ENCODE assay signal across 28 mouse cellular contexts in genomic region chr8:122180116-122180515, GRCm38 (mm10).
A peak's percentile ranks its signal among the peaks of the same experiment; 100 is the strongest.
DNase-seq lines count a peak whose midpoint lies in the region; ATAC-seq and TF ChIP-seq lines count a peak whose summit lies in the region.
"Had no signal": no experiment of that assay in that cellular context is flagged by ENCODE, and none has a peak within 500 bp of the region (broad histone marks: within the 10 kb centered on the region; RNA-seq: fewer than 3 reads in every experiment).

No protein-coding gene starts in this region.

- H3K9ac ChIP-seq in liver, embryonic 15.5 days: no peak overlapping the region
- H3K9ac ChIP-seq in liver, embryonic 11.5 days (ENCODE audit: low read depth, low read length): no peak overlapping the region
- H3K9ac ChIP-seq: embryonic facial prominence, embryonic 13.5 days; forebrain, embryonic 13.5 days; heart, embryonic 12.5 days; heart, embryonic 15.5 days; hindbrain, embryonic 13.5 days had no signal

- peaks cover 8% of the 10 kb centered on the region for H3K27me3 ChIP-seq in liver, embryonic 15.5 days
- H3K27me3 ChIP-seq in liver, embryonic 11.5 days (replicated peaks; ENCODE audit: control insufficient read depth, insufficient read depth, low read length): peaks cover 6% of the 10 kb centered on the region
- H3K27me3 ChIP-seq in megakaryocyte, embryonic 14.5 days (replicated peaks): peaks cover 75% of the 10 kb centered on the region
- H3K27me3 ChIP-seq in myocyte (ENCODE audit: control insufficient read depth, insufficient read depth, insufficient read length): no peaks in the 10 kb centered on the region
- H3K27me3 ChIP-seq: embryonic facial prominence, embryonic 13.5 days; forebrain, embryonic 13.5 days; hindbrain, embryonic 13.5 days had no signal

- no peaks in the 10 kb centered on the region; the same call in 1 of the 2 replicates for H3K4me1 ChIP-seq in liver, embryonic 15.5 days (replicated peaks)
- H3K4me1 ChIP-seq in liver, embryonic 11.5 days (replicated peaks; ENCODE audit: control insufficient read depth, insufficient read depth, low read length): peaks cover 11% of the 10 kb centered on the region
- H3K4me1 ChIP-seq in megakaryocyte, embryonic 14.5 days: peaks cover 52% of the 10 kb centered on the region
- H3K4me1 ChIP-seq: forebrain, embryonic 10.5 days; forebrain, embryonic 13.5 days had no signal

- peak; percentile 45; the same call in 1 of the 2 replicates for ATAC-seq in liver, embryonic 15.5 days (ENCODE audit: insufficient read depth)
- ATAC-seq in liver, embryonic 11.5 days (replicated peaks; ENCODE audit: low FRiP score): no peak
- ATAC-seq in megakaryocyte, adult 5-6 weeks (ENCODE audit: poor library complexity, severe bottlenecking): no peak
- ATAC-seq: activated CD4-positive, CD25-positive, alpha-beta regulatory T cell, adult 4 months; forebrain, embryonic 13.5 days; forebrain, embryonic 16.5 days; hindbrain, postnatal 0 days had no signal

- TF ChIP-seq POLR2A in myocyte (IDR thresholded peaks at IDR 0.05; ENCODE audit: insufficient read length, low read depth): no peak

- H3K27ac ChIP-seq in liver, embryonic 15.5 days (replicated peaks): no peak overlapping the region
- H3K27ac ChIP-seq in liver, embryonic 11.5 days (ENCODE audit: low read depth, low read length): no peak overlapping the region
- H3K27ac ChIP-seq: embryonic facial prominence, embryonic 10.5 days; embryonic facial prominence, embryonic 13.5 days; forebrain, embryonic 10.5 days; forebrain, embryonic 13.5 days; gastrocnemius, adult 2 months; heart, embryonic 15.5 days; hindbrain, embryonic 10.5 days; hindbrain, embryonic 13.5 days; hindbrain, postnatal 0 days had no signal

- no peak overlapping the region for H3ac ChIP-seq in myocyte (ENCODE audit: control insufficient read depth, insufficient read length)

- no peak overlapping the region for H3K4me3 ChIP-seq in liver, embryonic 15.5 days (replicated peaks)
- H3K4me3 ChIP-seq in liver, embryonic 11.5 days (ENCODE audit: low read depth, low read length): no peak overlapping the region
- peak overlapping the region; percentile 26 for H3K4me3 ChIP-seq in megakaryocyte, embryonic 14.5 days (replicated peaks)
- H3K4me3 ChIP-seq in myocyte: no peak overlapping the region
- H3K4me3 ChIP-seq: embryonic facial prominence, embryonic 10.5 days; embryonic facial prominence, embryonic 13.5 days; forebrain, embryonic 10.5 days; forebrain, embryonic 13.5 days; gastrocnemius, adult 2 months; heart, embryonic 12.5 days; heart, embryonic 15.5 days; hindbrain, embryonic 10.5 days; hindbrain, embryonic 13.5 days had no signal

- H3K79me2 ChIP-seq in myocyte (ENCODE audit: control insufficient read depth, insufficient read depth): no peaks in the 10 kb centered on the region

- no peaks in the 10 kb centered on the region for H3K9me3 ChIP-seq in liver, embryonic 15.5 days (replicated peaks)
- H3K9me3 ChIP-seq in liver, embryonic 11.5 days (ENCODE audit: control insufficient read depth, low read length): no peaks in the 10 kb centered on the region
- H3K9me3 ChIP-seq in megakaryocyte, embryonic 14.5 days: no peaks in the 10 kb centered on the region
- H3K9me3 ChIP-seq: embryonic facial prominence, embryonic 10.5 days; embryonic facial prominence, embryonic 13.5 days; forebrain, embryonic 10.5 days; forebrain, embryonic 13.5 days; heart, embryonic 12.5 days; heart, embryonic 15.5 days; hindbrain, embryonic 10.5 days; hindbrain, embryonic 13.5 days had no signal

- no peak for DNase-seq in liver, embryonic 11.5 days (ENCODE audit: low spot score)
- DNase-seq in thymus, adult 18-20 months: no peak
- DNase-seq: adrenal gland, adult 8-10 months; adrenal gland, postnatal 25 days; cerebellum, adult 11-12 months; cerebellum, adult 8-10 months; cerebellum, postnatal 10 days; cerebellum, postnatal 36 days; embryo, embryonic 11 days; gastrocnemius, adult 2 months; gastrocnemius, postnatal 25 days; heart, postnatal 10 days; heart, postnatal 36 days had no signal

- H3K4me2 ChIP-seq in liver, embryonic 15.5 days: no peak overlapping the region
- H3K4me2 ChIP-seq in liver, embryonic 11.5 days: no peak overlapping the region
- peak overlapping the region; percentile 30 for H3K4me2 ChIP-seq in myocyte (ENCODE audit: low read depth)
- H3K4me2 ChIP-seq: embryonic facial prominence, embryonic 13.5 days; forebrain, embryonic 13.5 days; heart, embryonic 12.5 days; heart, embryonic 15.5 days; hindbrain, embryonic 13.5 days had no signal

- WGBS in liver, embryonic 15.5 days (ENCODE audit: insufficient replicate concordance): 64% methylated on average over 9 of the region's 9 CpGs
- 85% methylated on average over 9 of the region's 9 CpGs for WGBS in liver, embryonic 11.5 days

- H3K36me3 ChIP-seq in liver, embryonic 15.5 days (replicated peaks): no peaks in the 10 kb centered on the region
- no peaks in the 10 kb centered on the region for H3K36me3 ChIP-seq in liver, embryonic 11.5 days (ENCODE audit: control insufficient read depth, insufficient read depth, low read length)
- H3K36me3 ChIP-seq in megakaryocyte, embryonic 14.5 days (replicated peaks; ENCODE audit: low read length): no peaks in the 10 kb centered on the region
- H3K36me3 ChIP-seq in myocyte (ENCODE audit: control insufficient read depth, insufficient read depth): no peaks in the 10 kb centered on the region
- H3K36me3 ChIP-seq: embryonic facial prominence, embryonic 10.5 days; embryonic facial prominence, embryonic 13.5 days; forebrain, embryonic 10.5 days; heart, embryonic 12.5 days; heart, embryonic 15.5 days; hindbrain, embryonic 10.5 days; hindbrain, embryonic 13.5 days had no signal

TF ChIP-seq in myocyte, 11 proteins besides CTCF, POLR2A, EP300 and RAD21:
- TF ChIP-seq POLR2AphosphoS2 (IDR thresholded peaks at IDR 0.05; ENCODE audit: insufficient read length, low read depth) (no peak), USF1 (IDR thresholded peaks at IDR 0.05; ENCODE audit: low read depth) (no peak), MYOD1 (IDR thresholded peaks at IDR 0.05; ENCODE audit: control insufficient read depth in 1 of 3, insufficient read length in 2 of 3, low read depth in 2 of 3) (no peak), TCF3 (IDR thresholded peaks at IDR 0.05; ENCODE audit: insufficient read length, low read depth) (no peak), CEBPB (IDR thresholded peaks at IDR 0.05; ENCODE audit: insufficient read depth, poor library complexity, severe bottlenecking) (no peak), REST (IDR thresholded peaks at IDR 0.05; ENCODE audit: insufficient read depth, insufficient read length) (no peak), SRF (IDR thresholded peaks at IDR 0.05; ENCODE audit: control insufficient read depth, insufficient read length, low read depth) (no peak), MYOG (IDR thresholded peaks at IDR 0.05; ENCODE audit: control insufficient read depth in 1 of 3, insufficient read depth in 1 of 3, insufficient read length in 2 of 3, low read depth in 2 of 3) (no peak), E2F4 (IDR thresholded peaks at IDR 0.05; ENCODE audit: insufficient read depth) (no peak), TCF12 (IDR thresholded peaks at IDR 0.05; ENCODE audit: insufficient read depth, poor library complexity, severe bottlenecking) (no peak), MAX (IDR thresholded peaks at IDR 0.05; ENCODE audit: low read depth) (no peak)
